Mouse (Mus musculus): ENCODE results near the gene Mapk13.

The Mapk13 gene

GRCm38 (mm10) chr17:28775161-28775560, 6.1 kb downstream of the Mapk13 start:
- no peak for DNase-seq (ENCODE audit: low read depth, low spot score)

- DNase-seq (ENCODE audit: low read depth, low spot score), result no peak
Observed at GRCm38 (mm10) chr17:28776817-28777216, 7.7 kb downstream of the Mapk13 start.

- no peak for DNase-seq (ENCODE audit: low read depth, low spot score)
Observed at GRCm38 (mm10) chr17:28777231-28778005, 8.3 kb downstream of the Mapk13 start.

- DNase-seq (ENCODE audit: low read depth, low spot score), result no peak
Observed at GRCm38 (mm10) chr17:28779735-28780134, 10.6 kb downstream of the Mapk13 start.

GRCm38 (mm10) chr17:28780836-28781235, 11.7 kb downstream of the Mapk13 start:
- no peak for DNase-seq (ENCODE audit: low read depth, low spot score)

GRCm38 (mm10) chr17:28781290-28782045, 12.4 kb downstream of the Mapk13 start:
- DNase-seq (ENCODE audit: low read depth, low spot score), result no peak

GRCm38 (mm10) chr17:28785036-28785435, 15.9 kb downstream of the Mapk13 start:
- DNase-seq (ENCODE audit: low read depth, low spot score), result no peak

GRCm38 (mm10) chr17:28787507-28787906, 18.4 kb downstream of the Mapk13 start:
- no peak for DNase-seq (ENCODE audit: low read depth, low spot score)

- no peak for DNase-seq (ENCODE audit: low read depth, low spot score)
Observed at GRCm38 (mm10) chr17:28797031-28797430, 27.9 kb downstream of the Mapk13 start.

- DNase-seq (ENCODE audit: low read depth, low spot score), result no peak
Observed at GRCm38 (mm10) chr17:28799291-28800160, 30.4 kb downstream of the Mapk13 start.

GRCm38 (mm10) chr17:28800281-28800670, 31.2 kb downstream of the Mapk13 start:
- peak; percentile 9 for DNase-seq (ENCODE audit: low read depth, low spot score)

- peak; percentile 56 for DNase-seq (ENCODE audit: low read depth, low spot score)
Observed at GRCm38 (mm10) chr17:28800671-28801412, 31.7 kb downstream of the Mapk13 start, which contains the start of gene Brpf3. TSS of gene Brpf3 (plus strand) at chr17:28801090.

GRCm38 (mm10) chr17:28801474-28802005, 32.4 kb downstream of the Mapk13 start:
- DNase-seq (ENCODE audit: low read depth, low spot score), result peak; percentile 100

- peak; percentile 17 for DNase-seq (ENCODE audit: low read depth, low spot score)
Observed at GRCm38 (mm10) chr17:28802006-28802481, 32.9 kb downstream of the Mapk13 start.

GRCm38 (mm10) chr17:28803316-28803715, 34.2 kb downstream of the Mapk13 start:
- DNase-seq (ENCODE audit: low read depth, low spot score), result no peak

GRCm38 (mm10) chr17:28804973-28805372, 35.9 kb downstream of the Mapk13 start:
- DNase-seq (ENCODE audit: low read depth, low spot score), result no peak

GRCm38 (mm10) chr17:28806770-28807169, 37.7 kb downstream of the Mapk13 start:
- DNase-seq (ENCODE audit: low read depth, low spot score), result no peak

GRCm38 (mm10) chr17:28808714-28809113, 39.6 kb downstream of the Mapk13 start:
- no peak for DNase-seq (ENCODE audit: low read depth, low spot score)

GRCm38 (mm10) chr17:28809175-28809831, 40.2 kb downstream of the Mapk13 start:
- no peak for DNase-seq (ENCODE audit: low read depth, low spot score)

GRCm38 (mm10) chr17:28812345-28812744, 43.2 kb downstream of the Mapk13 start:
- DNase-seq (ENCODE audit: low read depth, low spot score), result no peak
